Mouse (Mus musculus) heart, adult 8-10 months (tissue): ENCODE data around the gene Csmd2. TPM values are rescaled to one million over a fixed set of nuclear protein-coding genes. Genes with fewer than 3 reads are reported as not detected.

ENCODE experiments used
- DNase-seq: peaks from one replicate; pipeline ENCODE4 v3.0.0; 2022; ENCODE audit warnings: low spot score
- total RNA-seq, 4 experiments: library from RNA; stranded (reverse); gene quantifications; 2 replicates each; pipeline ENCODE4 v1.2.4; 2022

Gene Csmd2
- total RNA-seq, 4 experiments from 2014 or later: 0.08 TPM; not detected in 3

DNA sequence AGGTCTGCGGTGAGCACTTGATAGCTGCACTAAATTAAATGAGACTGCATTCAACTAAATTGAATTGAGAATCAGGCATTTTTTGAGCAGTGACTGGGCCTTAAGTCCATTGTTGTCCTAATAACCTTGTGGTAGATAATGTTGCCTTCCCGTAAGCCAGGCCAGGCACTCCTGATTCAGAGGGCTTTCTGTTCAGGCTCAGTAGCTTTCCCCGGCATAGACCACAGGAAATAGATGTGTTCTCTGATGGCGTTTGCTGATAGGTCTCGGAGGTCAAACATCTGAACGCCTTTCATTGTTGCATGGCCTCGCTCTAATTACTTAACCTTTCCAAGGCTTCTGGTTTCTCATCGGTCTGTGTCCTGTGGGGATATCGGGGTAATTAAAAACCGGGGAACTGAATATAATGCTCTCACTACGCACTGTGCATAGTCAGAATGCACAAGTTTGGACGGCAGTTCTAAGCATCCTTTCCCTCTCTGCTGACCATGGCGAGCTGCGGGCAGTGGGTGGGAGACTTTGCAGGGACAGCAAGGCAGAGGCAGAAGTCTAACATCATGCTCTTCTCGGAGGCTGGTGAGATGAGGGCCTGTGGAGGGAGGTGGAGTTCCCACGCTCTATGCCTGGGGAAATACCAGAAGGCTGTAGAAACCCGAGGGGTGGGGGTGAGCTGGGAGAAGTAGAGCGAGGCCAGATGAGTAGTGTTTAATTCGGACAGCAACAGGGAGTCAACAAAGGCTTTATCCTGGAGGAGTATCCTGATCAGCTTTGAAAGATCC lies 253.6 kb downstream of the Csmd2 start:
- no peak for DNase-seq

GRCm38 (mm10) chr4:128241854-128242356 lies 254.2 kb downstream of the Csmd2 start:
- no peak for DNase-seq

DNA sequence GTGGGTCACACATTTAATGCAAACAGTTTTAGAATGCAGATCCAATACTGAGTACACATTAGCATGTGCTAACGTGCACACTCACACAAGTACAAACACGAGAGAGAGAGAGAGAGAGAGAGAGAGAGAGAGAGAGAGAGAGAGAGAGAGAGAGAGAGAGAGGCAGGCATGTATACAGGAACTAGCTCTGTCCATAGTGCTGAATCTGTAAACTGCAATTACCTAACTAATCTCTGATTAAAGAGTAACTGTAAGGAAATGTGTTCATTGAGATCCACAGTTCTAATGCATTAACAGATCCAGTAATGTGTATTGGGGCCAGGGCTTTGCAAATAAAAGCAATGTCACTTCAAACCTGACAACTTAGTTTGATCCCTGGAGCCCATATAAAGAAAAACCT lies 257.5 kb downstream of the Csmd2 start:
- DNase-seq: no peak

DNA sequence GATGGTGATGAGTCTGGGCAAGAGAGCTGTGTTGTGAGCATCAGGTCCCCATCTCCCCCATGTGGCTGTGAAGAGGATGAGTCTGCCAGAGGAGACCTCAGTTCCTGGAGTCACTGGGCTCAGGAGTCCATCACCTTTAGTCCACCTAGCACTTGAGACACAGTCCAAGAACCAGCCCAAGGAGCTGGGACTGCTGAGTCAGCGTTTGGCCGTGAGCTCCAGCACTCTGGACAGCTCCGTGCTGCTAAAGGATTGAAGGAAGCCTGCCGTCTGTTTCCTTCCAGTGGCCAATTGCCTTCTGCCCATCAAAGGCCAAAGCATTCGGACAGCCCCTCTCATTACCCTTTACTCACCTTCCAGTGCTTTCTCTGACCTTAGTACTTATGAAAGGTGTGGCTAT lies 261.0 kb downstream of the Csmd2 start:
- DNase-seq: no peak

GRCm38 (mm10) chr4:128259211-128259610 lies 271.6 kb downstream of the Csmd2 start:
- DNase-seq: no peak

GRCm38 (mm10) chr4:128260907-128261560 lies 273.4 kb downstream of the Csmd2 start, which contains the start of gene Hmgb4:
Gene Hmgb4, minus strand, starts transcription at chr4:128260957.
- DNase-seq: no peak

DNA sequence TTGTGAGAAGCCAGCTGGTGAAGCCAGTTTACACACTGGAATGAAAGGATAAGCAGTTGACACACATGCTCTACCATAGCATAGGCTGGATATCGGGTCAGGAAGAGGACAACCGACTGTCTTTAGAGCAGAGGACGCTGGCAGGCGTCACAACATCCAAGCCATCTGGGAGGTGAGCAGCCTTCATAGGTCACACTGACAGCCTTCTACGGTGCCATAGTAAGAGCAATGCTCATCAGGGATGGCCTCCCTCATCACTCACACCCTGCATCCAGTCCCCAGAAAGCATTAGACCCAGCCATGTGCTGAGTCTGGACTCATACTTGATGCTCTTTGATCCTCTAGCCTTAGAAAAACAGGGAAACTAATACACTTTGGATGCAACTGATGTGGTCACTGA lies 276.8 kb downstream of the Csmd2 start:
- no peak for DNase-seq

DNA sequence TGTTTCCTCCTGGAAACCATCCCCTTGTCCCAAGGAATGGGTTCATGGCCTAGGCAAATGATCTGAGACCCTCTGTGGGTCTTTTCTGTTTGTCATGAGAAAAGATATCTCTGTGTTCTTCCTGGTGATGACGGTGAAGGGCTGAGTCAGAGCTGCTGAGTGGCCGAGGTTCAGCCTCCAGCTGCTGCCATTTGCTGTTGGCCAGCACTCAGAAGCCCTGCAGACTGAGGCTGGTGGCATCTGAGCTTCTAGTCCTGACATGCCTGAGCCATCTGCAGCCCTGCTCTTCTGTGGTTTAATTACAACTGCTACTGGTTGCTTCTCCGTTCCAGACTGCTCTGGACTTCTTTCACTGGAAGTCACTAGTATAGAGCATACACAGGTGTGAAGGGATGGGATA lies 277.7 kb downstream of the Csmd2 start:
- DNase-seq: no peak

DNA sequence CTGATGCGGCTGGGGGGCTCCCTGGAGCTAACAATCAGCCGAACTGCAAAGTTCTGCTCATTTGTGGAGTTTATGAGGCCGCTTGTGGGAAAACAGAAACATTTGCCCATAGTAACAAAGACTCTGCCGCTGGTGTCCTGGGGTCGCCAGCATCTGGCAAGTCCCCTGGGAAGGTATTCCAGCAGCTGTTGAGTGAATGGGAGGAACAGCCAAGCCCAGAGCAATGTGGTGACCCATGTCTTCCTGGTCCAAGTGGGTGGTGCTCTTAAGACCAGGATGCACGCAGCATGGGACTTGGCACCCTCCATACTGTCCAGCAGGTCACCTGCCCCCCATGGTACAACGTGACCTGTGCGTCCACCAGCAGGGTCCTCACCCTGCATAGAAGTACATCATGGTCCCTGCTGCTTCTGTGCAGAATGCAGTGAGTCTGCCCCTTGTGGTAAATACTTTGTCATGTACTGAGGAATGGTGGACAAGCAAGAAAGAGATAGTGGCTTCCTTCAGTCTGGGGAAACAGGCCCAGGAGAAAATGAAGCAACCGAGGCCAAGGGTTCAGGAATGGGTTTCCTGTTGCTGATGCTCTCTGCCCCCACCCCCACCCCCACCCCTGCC lies 281.7 kb downstream of the Csmd2 start:
- peak; percentile 13 for DNase-seq

DNA sequence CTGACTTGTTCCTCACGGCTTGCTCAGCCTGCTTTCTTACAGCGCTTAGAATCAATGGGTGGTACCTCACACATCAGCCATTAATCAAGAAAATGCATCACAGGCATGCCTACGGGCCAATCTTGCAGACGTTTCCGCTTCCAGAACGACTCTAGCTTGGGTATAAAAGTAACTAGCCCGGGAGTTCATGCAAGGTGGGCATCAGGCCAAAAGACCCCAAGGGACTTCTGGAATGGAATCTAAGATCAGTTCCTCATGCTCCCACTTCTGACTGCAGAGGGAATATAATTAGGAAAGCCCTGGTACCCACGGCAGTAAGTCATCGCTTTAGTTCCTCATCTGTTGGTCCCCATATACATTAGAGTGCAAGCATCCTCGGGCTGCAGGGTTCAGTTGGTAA lies 282.5 kb downstream of the Csmd2 start:
- no peak for DNase-seq

DNA sequence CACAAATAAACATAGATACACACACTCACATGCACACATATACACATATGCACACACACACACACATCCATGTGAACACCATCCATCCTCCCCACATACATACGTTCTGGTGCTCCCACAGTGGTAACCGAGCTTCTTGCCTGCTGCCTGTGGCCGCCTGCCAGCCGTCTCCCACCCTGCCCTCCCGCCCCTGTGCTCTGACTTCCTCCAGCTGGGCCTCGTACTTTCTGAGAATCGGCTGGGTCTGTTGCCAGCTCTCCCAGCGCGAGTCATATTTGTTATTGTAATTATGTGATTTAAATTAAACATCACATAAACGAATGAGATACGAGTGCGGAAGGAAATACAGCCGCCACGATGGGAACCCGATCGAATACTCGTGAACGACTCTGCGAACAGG lies 283.3 kb downstream of the Csmd2 start:
- DNase-seq: no peak

DNA sequence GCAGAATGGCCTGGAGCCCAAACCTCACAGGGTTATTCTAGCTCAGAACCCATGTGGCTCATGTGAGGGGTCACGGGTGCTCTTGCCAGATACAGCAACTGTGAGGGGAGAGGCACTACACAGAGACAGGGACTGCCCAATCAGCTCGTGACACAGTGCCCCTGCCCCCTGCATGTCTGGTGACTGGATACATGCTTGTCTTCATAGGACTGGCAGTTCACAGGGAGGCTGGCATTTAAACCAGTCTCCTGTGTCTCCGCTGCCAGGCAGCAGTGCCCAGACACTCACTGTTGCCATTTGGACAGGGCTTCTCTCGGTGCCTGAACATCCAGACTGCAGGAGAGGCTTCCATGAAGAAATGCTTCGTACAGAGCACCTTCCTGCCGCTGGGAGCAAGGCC lies 284.8 kb downstream of the Csmd2 start:
- DNase-seq: no peak

DNA sequence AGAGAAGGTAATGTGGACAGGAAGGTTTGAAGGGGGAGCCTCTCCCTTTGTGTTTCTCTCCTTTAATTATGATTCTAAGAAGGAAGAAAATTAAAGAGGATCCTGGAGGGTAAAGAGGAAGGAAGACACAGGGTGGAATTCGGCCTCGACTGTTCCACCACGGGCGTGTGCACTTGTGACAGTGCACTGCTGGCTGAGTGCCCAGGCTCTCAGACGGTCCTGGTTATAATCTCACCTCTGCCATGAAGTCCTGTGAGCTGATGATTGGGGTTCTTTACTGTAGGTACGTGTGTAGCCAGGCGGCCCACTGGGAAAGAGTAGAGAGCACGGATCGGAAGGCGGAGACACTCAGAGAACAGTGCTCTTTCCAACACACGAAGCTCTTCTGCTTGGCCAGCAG lies 285.5 kb downstream of the Csmd2 start:
- no peak for DNase-seq

- no peak for DNase-seq
These were observed 287.5 kb downstream of the Csmd2 start for GRCm38 (mm10) chr4:128275116-128275515.

- DNase-seq: no peak
These were observed 287.9 kb downstream of the Csmd2 start for GRCm38 (mm10) chr4:128275586-128275985.

DNA sequence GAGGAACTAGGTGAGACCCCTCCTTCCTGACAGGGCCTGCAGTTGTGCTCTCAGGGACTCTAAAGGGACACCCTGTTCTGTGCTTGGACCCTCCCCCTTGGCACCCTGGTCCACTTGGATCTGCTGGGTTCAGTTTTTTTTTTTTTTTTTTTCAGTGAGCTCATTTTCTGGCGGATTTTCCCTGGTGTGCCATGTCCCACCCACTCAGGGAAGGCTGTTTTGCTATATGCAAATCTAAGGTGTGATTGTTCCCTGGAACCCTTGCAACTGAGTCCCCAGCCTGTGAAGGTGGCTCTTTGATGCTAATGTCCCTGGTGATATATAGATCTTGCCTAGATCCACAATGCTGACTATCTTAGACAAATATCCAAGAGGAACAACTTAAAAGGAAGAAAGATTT lies 297.4 kb downstream of the Csmd2 start:
- DNase-seq: no peak

DNA sequence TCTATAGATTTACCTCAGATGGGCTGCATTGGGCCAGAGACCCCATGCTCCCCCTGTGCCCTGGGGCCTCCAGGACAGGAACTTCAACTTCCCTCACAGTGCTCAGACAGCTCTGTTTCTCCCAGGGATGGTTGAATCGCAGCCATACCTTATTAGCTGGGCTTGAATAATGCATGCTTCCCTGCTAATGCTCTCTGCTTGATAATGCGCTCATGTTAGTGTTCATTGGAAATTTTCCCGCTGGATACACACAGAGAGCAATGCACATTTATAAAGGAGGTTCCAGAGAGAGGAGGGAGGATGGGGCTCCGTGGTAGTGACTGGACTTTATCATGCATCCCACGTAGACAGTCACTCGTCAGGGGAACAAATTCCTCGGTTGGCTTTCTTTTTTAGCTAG lies 300.4 kb downstream of the Csmd2 start:
- DNase-seq: no peak

DNA sequence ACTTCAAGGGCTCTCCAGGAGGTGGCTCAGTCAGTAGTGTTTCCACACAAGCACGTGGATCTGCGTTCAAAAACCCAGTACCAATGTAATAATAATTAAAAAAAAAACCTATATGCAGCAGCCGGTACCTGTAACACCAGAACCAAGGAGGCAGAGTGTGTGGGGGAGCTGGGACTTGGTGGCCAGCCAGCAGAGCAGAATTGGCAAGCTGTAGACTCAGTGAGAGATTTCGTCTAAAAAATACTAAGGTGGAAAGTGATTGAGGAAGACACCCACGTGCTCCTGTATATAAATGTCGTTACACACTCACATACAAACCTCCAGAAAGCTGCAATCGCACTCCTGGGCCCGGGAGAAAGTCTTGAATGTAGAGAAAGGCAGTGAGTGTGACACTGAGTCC lies 316.4 kb downstream of the Csmd2 start:
- no peak for DNase-seq

DNA sequence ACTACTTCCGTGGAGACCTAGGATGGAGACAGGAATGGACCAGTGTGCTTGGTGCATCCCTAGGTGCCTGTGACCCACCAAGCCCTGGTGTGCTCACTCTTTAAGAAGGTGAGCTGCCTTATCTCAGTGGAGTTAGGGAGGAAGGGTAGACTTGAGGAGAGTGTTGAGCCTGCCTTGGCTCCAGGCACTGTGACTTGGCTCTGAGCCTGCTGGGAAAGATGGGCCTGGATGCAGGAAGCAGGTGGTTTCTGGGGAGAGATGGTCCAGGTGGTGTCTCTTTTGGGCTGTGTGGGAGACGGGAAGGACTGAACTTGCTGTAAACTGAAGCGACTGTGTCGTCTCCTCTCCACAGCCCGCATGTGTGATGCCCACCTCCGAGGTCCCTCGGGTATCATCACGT lies 318.4 kb downstream of the Csmd2 start:
- no peak for DNase-seq

GRCm38 (mm10) chr4:128315328-128315727 lies 327.7 kb downstream of the Csmd2 start:
- DNase-seq: no peak

DNA sequence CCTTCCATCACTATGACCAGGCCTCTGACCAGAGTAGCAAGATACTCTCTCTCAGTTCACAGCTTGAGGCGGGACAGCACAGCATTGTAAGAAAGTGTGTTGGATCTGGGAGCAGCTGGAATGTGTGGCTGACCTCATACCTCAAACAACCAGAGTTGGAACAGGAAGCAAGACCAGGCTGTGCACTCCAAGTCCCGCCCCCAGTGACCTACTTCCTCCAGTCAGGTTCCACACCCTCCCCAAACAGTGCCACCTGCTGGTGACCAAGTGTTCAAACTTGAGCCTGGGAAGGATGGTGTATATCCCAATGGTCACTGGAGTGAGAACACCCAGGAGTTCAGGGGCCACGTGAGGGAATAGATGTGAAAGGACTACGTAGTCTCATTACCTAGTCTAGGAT lies 330.3 kb downstream of the Csmd2 start:
- no peak for DNase-seq

DNA sequence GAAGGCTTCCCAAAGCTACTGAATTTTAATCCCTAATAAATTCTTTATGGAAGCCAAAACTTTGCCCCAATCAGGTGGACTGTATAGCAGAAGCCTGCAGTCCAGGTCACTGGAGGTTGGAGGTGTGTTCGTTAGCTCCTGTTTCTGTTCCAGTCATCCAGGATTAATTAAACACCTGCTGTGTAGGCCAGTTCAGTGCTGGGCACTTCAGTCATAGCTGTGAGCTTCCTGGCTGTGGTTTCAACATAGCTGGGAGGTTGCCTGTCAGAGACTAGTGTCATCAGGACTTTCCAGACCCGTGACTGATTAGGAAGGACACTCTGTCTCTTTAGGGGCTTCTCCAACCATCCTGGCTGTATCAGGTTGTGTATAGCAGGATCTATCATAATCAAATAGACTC lies 337.9 kb downstream of the Csmd2 start:
- no peak for DNase-seq

- DNase-seq: no peak
These were observed 339.1 kb downstream of the Csmd2 start for GRCm38 (mm10) chr4:128326755-128327154.
